Mouse (Mus musculus): ENCODE measurements around the gene Irf4.

Irf4 gene

GRCm38 (mm10) chr13:30749021-30749556 lies at the start of gene Irf4:
Gene Irf4, plus strand, starts transcription at chr13:30749226.
- no peak for DNase-seq (ENCODE audit: low read depth, low spot score)

DNA sequence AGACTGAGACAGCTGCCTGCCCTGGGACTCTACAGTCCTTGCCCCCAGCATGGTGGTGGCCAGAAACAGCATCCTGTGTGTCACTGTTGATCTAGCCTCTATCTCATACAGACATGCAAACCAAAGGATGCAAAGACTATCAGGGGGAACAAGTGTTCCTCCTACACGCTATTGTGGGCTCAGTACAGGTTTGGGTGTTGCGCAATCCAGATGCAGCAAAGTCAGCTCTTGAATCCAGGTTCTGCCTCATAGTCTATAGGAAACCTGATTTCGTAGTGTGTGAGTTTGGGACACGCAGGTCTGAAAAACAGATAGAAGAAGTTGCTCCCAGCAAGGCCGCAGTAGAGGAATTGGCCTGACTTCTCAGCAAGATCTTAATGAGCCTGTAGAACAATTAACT lies 46.3 kb upstream of the Irf4 start:
- no peak for DNase-seq (ENCODE audit: low read depth, low spot score)

- DNase-seq (ENCODE audit: low read depth, low spot score): no peak
Observed at GRCm38 (mm10) chr13:30704246-30705095, 44.6 kb upstream of the Irf4 start.

DNA sequence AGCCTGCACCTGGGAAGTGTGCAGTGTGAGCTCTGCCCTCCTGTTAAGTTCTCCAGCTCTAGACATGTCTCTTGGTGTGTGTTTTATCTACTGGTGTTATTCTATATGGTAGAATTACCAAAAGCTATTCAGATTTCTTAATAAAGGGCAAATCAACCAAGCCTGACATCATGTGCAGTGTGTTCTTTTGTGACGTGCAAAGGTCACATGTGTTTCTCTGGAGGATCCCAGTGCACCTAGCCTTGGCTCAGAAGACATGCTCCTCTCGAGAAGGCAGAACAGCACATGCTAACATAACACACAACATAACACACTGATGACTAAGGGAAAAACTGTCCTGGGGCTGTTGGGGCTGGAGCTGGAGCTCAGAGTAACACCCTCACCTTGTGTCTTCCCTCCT lies 38.0 kb upstream of the Irf4 start:
- no peak for DNase-seq (ENCODE audit: low read depth, low spot score)

GRCm38 (mm10) chr13:30711711-30712110 lies 37.3 kb upstream of the Irf4 start:
- DNase-seq (ENCODE audit: low read depth, low spot score): no peak

DNA sequence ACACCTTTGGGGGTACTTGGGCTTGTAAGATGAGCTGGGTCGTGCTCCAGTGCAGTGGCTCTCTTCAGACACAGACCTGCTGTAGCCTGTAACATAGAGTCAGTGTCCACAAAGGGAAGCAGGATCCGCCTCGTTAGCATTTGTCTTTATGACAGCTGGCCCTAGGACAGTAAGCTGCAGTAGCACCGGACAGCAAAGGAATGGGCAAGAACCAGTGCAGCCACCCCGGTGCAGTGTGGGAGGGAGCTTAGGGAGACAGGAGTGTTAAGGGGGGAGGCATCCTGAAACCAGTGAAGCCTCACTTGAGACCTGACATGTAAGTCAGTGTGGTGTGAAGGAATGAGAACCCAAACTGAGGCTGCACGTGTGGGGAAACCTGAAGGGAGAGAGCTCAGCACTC lies 36.7 kb upstream of the Irf4 start:
- no peak for DNase-seq (ENCODE audit: low read depth, low spot score)

GRCm38 (mm10) chr13:30713621-30714020 lies 35.4 kb upstream of the Irf4 start:
- no peak for DNase-seq (ENCODE audit: low read depth, low spot score)

DNA sequence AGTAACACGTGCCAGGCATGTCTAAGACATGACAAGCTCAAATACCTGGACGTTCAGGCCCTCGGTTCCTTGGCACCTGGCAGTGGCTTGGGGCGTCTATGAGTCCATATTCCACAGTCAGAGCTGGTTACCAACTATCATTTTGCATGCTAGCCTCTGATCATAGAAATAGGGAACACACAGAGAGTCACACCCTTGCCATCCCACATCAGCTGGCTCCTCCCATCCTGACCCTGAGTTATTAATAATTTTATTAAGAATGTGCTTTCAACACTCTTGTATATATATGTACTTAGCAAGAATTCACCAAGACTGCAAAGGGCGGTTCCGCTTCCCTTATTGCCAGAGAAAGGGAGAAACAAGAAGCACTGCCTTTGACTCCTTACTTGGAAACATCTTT lies 34.5 kb upstream of the Irf4 start:
- DNase-seq (ENCODE audit: low read depth, low spot score): no peak

GRCm38 (mm10) chr13:30715060-30715459 lies 34.0 kb upstream of the Irf4 start:
- no peak for DNase-seq (ENCODE audit: low read depth, low spot score)

GRCm38 (mm10) chr13:30715573-30715972 lies 33.5 kb upstream of the Irf4 start:
- no peak for DNase-seq (ENCODE audit: low read depth, low spot score)

DNA sequence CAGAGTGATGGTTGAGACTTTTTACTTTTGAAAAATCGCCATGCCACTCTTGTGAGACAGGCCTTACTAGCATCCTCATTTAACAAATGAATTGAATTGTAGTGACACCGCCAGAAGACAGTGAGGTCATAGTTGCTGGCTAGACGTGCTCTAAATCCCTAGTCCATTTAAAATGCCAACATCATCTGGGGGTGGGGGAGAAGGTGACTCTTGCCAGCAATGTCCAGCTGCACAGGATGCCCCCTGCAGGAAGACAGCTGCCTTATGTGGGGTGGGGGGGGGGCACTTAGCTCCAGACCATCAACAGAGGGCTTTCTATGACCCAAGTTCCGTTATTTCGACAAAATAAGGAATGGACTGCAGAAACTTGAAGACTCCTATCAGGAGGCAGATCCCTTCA lies 32.4 kb upstream of the Irf4 start:
- no peak for DNase-seq (ENCODE audit: low read depth, low spot score)

GRCm38 (mm10) chr13:30722601-30723000 lies 26.4 kb upstream of the Irf4 start:
- DNase-seq (ENCODE audit: low read depth, low spot score): no peak

DNA sequence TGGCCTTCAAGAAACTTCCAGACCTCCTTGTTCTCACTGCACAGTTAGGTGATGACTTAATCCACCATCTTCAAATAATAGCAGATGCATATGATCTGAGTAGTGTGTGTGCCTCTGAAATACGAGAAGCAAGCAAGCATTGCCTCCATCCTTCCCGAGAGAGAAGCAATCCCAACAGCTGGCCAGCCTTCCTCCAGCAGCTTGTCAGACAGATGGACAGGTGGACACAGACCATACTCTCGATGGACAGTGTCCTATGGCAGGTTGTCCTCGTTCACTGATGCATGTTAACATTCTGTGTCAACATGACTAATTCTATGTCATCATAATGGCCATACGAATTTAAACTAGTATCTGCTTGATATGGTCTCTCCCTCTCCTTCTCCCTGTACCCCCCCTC lies 25.8 kb upstream of the Irf4 start:
- no peak for DNase-seq (ENCODE audit: low read depth, low spot score)

DNA sequence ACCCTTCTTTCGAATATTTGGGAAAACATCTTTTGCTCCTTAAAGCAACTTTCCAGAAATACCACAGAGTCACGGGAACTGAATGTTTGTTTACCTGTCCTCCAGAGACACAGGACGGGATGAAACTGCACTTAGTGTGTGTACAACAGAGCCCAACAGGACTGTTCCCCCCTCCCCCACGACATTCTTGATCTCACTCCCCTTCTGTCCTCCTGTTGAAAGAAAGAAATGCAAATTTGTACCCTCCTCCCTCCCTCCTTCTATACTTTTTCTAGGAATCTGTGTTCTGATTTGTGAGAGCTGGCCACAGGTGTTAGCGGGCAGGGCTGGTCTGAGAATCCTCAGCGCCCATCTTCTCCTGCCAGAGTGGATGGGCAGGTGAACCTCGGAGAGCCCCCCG lies 25.2 kb upstream of the Irf4 start:
- DNase-seq (ENCODE audit: low read depth, low spot score): no peak

DNA sequence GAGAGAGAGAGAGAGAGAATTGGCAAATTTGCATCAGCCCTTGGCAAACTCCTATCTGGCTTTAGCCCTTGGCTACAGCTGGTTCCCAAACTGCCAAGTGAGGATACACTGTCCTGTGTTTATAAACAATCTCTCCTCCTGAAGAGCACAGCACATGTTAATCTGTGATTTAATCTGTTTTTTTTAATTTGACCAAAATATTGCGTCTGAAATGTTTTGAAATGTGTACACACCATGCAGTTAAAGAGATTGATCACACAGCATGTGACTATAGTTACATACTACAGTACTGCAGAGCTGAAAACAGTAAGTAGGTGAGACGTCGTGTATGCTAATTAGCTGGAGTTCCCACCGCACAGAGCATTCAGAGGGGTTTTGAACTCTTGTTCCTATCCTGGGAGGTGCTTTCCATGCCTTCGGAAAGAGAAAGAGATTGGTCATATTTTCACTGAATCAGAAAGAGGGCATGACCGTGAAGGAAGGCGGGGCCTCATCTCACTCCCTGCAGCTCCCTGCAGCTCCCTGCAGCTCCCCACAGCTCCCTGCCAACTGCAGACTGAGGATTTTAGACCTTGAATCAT lies 24.2 kb upstream of the Irf4 start:
- DNase-seq (ENCODE audit: low read depth, low spot score): no peak

DNA sequence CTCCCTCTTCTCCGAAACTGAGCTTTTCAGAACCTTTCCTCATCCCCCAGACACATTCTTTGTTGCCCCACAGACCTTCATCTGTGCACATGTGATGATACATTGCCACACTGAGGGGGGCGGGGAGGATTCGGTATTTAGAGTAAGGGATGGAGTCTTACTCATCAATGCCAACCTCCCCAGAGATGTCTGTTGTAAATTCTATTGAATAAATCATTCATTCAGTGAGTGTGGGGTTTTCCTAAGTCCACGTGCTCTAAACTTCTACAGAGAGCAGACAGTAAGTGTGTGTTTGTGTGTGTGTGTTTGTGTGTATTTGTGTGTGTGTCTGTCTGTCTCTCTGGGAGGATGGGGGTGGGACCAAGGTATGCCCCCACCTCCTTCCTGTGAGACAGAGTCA lies 22.1 kb upstream of the Irf4 start:
- no peak for DNase-seq (ENCODE audit: low read depth, low spot score)

- DNase-seq (ENCODE audit: low read depth, low spot score): no peak
Observed at GRCm38 (mm10) chr13:30728155-30728554, 20.9 kb upstream of the Irf4 start.

- DNase-seq (ENCODE audit: low read depth, low spot score): no peak
Observed at GRCm38 (mm10) chr13:30729245-30729644, 19.8 kb upstream of the Irf4 start.

DNA sequence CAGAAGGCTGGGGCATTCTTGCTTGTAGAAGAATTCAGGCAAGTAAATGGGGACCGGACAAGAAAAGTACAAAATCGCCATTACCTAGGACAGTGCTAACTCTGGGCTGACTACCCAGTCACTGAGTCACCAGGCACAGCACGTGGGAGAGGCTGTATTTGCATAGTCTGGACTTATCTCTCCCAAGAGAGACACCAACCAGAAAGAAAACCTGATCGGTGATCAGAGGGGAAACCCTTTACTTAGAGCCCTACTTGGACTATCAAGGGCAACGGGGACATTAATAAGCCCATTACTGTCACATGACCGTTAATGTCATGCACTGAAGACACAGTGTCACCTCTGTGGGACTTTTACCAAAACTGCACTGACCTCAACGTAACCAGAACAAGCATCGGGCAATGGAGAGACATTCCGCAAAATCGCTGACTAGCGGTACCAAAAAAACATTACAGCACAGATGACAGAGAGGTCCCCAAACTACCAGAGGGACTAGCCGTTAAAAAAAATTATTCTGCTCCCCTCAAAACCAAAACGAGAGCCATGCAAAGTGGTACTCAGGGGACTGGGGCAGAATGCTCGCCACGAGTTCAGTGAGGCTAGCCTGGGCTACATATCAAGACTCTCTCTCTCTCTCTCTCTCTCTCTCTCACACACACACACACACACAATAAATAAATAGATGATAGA lies 18.8 kb upstream of the Irf4 start:
- no peak for DNase-seq (ENCODE audit: low read depth, low spot score)

GRCm38 (mm10) chr13:30732709-30733445 lies 16.1 kb upstream of the Irf4 start:
- DNase-seq (ENCODE audit: low read depth, low spot score): no peak

DNA sequence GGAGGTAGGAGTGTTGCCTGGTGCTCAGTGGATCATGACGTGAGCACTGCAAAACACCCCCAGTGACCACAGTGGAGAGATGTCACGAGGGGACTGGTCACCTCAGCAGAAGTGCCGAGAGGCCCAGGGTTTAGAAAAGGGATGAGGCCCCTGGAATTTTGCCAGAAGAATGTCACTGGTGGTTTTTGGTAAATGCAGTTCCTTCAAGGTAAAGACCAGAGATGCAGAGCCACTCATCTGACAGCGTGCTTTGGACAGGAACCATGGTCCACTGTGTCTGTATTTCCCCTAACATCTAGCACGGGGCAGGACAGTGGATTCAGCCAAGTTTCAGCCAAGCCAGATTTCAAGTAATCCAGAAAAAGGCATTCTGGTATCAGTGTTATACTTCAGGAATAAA lies 12.3 kb upstream of the Irf4 start:
- no peak for DNase-seq (ENCODE audit: low read depth, low spot score)

- no peak for DNase-seq (ENCODE audit: low read depth, low spot score)
Observed at GRCm38 (mm10) chr13:30737257-30737656, 11.8 kb upstream of the Irf4 start.

Measured in WW6 (cell line).